Mouse (Mus musculus) v-Abl transformed pro-B cells (cell line): ENCODE measurements around the gene Grm4.

Source experiments
- in situ Hi-C, 2 experiments: fragments of 400-800 bp; cut with MboI; formaldehyde crosslinking; loops; one replicate each; pipeline ENCODE4 v1.15.1; 2025; ENCODE audit not compliant: unreplicated experiment in 2 of 2

Gene Grm4

GRCm38 (mm10) chr17:27502288-27502687 is 18.9 kb downstream of the Grm4 start:
- in situ Hi-C loops, result loop anchor here in 1 of 2 experiments (25.0 kb wide), 2 partner anchors 615 to 1065 kb away; no protein-coding TSS in a partner anchor

- in situ Hi-C loops, result loop anchor here in 1 of 2 experiments (25.0 kb wide), 2 partner anchors 614 to 1064 kb away; no protein-coding TSS in a partner anchor
These were observed 19.6 kb downstream of the Grm4 start for GRCm38 (mm10) chr17:27501331-27502251.

- in situ Hi-C loops, result loop anchor here in 1 of 2 experiments (25.0 kb wide), 2 partner anchors 614 to 1064 kb away; no protein-coding TSS in a partner anchor
These were observed 20.4 kb downstream of the Grm4 start for GRCm38 (mm10) chr17:27500811-27501210.

- in situ Hi-C loops, result loop anchor here in 1 of 2 experiments (25.0 kb wide), 1 partner anchor 1062 kb away; no protein-coding TSS in a partner anchor
These were observed 22.1 kb downstream of the Grm4 start for GRCm38 (mm10) chr17:27499080-27499479.

GRCm38 (mm10) chr17:27497798-27498197 is 23.4 kb downstream of the Grm4 start:
- in situ Hi-C loops, result loop anchor here in 1 of 2 experiments (25.0 kb wide), 1 partner anchor 1060 kb away; no protein-coding TSS in a partner anchor

GRCm38 (mm10) chr17:27495008-27495540 is 26.1 kb downstream of the Grm4 start:
- in situ Hi-C loops, result loop anchor here in 1 of 2 experiments (25.0 kb wide), 1 partner anchor 1058 kb away; no protein-coding TSS in a partner anchor

- in situ Hi-C loops, result loop anchor here in 1 of 2 experiments (25.0 kb wide), 1 partner anchor 1057 kb away; no protein-coding TSS in a partner anchor
These were observed 27.2 kb downstream of the Grm4 start for GRCm38 (mm10) chr17:27493969-27494368.

- in situ Hi-C loops, result loop anchor here in 1 of 2 experiments (25.0 kb wide), 1 partner anchor 1056 kb away; no protein-coding TSS in a partner anchor
These were observed 27.8 kb downstream of the Grm4 start for GRCm38 (mm10) chr17:27493389-27493788.

- in situ Hi-C loops, result loop anchor here in 1 of 2 experiments (25.0 kb wide), 1 partner anchor 1051 kb away; no protein-coding TSS in a partner anchor
These were observed 32.9 kb downstream of the Grm4 start for GRCm38 (mm10) chr17:27488173-27488823.

GRCm38 (mm10) chr17:27485940-27486339 is 35.3 kb downstream of the Grm4 start:
- in situ Hi-C loops, result loop anchor here in 1 of 2 experiments (25.0 kb wide), 1 partner anchor 1049 kb away; no protein-coding TSS in a partner anchor

- in situ Hi-C loops, result loop anchor here in 1 of 2 experiments (25.0 kb wide), 1 partner anchor 1046 kb away; no protein-coding TSS in a partner anchor
These were observed 37.6 kb downstream of the Grm4 start for GRCm38 (mm10) chr17:27483571-27483970.

- in situ Hi-C loops, result loop anchor here in 1 of 2 experiments (25.0 kb wide), 1 partner anchor 1043 kb away; no protein-coding TSS in a partner anchor
These were observed 40.8 kb downstream of the Grm4 start for GRCm38 (mm10) chr17:27480143-27481103.

- in situ Hi-C loops, result loop anchor here in 1 of 2 experiments (25.0 kb wide), 1 partner anchor 1038 kb away; no protein-coding TSS in a partner anchor
These were observed 45.6 kb downstream of the Grm4 start for GRCm38 (mm10) chr17:27475650-27476049.

- in situ Hi-C loops, result no loop called here
These were observed 54.6 kb downstream of the Grm4 start for GRCm38 (mm10) chr17:27466620-27467019.

GRCm38 (mm10) chr17:27465924-27466323 is 55.3 kb downstream of the Grm4 start:
- in situ Hi-C loops, result no loop called here

- in situ Hi-C loops, result no loop called here
These were observed 56.8 kb downstream of the Grm4 start for GRCm38 (mm10) chr17:27464327-27464962.

GRCm38 (mm10) chr17:27459979-27460378 is 61.2 kb downstream of the Grm4 start:
- in situ Hi-C loops, result no loop called here

GRCm38 (mm10) chr17:27459241-27459640 is 62.0 kb downstream of the Grm4 start:
- in situ Hi-C loops, result no loop called here
